Comparison of ENCODE assay signal across 15 mouse cellular contexts in the genomic region with DNA sequence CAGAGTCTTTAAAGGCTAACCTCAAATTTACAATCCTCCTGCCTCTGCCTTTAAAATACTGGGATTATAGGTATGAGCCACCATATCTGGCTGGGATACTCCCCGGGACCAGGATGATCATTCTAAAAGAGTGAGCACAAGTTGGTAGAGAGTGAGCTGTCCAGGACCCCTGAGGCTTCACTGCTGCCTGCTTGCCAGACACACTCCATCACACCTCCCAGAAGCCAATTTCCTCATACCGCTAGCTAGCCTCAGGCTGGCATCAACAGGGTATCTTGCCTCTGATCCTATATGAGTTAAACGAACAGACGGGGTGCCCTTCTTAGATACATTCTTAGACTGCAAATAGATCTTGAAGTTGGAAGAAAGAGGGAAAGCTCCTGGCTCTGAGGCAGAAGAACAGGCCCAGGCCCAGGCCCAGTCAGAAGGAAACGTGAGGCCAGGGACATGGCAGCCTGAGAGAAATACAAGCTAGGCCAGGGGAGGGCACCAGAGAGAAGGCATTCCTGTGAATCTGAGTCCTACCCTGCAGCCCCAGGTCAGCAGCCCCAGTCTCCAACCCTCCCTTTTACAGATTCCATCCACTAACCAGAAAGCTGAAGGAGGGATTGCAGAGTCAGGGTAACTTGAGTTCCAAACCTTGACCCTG. TPM values are rescaled to one million over a fixed set of nuclear protein-coding genes. Genes with fewer than 3 reads are reported as not detected.
DNase-seq lines count a peak whose midpoint lies in the region; ATAC-seq and TF ChIP-seq lines count a peak whose summit lies in the region.
"Had no signal": no experiment of that assay in that cellular context is flagged by ENCODE, and none has a peak within 500 bp of the region (broad histone marks: within the 10 kb centered on the region; RNA-seq: fewer than 3 reads in every experiment).

No protein-coding gene starts in this region.

- DNase-seq in embryo, embryonic 10.5 days (ENCODE audit: low spot score), result peak; percentile 6
- DNase-seq in embryo, embryonic 9.5 days (ENCODE audit: extremely low spot score), result no peak
- DNase-seq in midbrain, postnatal 0 days (ENCODE audit: low spot score), result no peak
- DNase-seq in midbrain, embryonic 14.5 days, result no peak
- DNase-seq in brain, embryonic 18.5 days (ENCODE audit: low read depth, low spot score), result peak; percentile 6
- no peak for DNase-seq in T-cell, adult 2 months (ENCODE audit: low spot score)
- DNase-seq in layer of hippocampus, adult 9-11 months, result no peak
- DNase-seq: right cerebral cortex, adult 18-20 months had no signal

- H3K4me1 ChIP-seq in midbrain, postnatal 0 days (ENCODE audit: insufficient read depth, low read length), result no peaks in the 10 kb centered on the region
- H3K4me1 ChIP-seq in midbrain, embryonic 14.5 days (ENCODE audit: control insufficient read depth, insufficient read depth, low read length), result no peaks in the 10 kb centered on the region
- H3K4me1 ChIP-seq: forebrain, embryonic 10.5 days; hindbrain, embryonic 15.5 days; limb, embryonic 10.5 days; stomach, embryonic 15.5 days had no signal

- no peak overlapping the region for H3K4me3 ChIP-seq in midbrain, postnatal 0 days (ENCODE audit: low read depth, low read length)
- no peak overlapping the region for H3K4me3 ChIP-seq in midbrain, embryonic 14.5 days (replicated peaks; ENCODE audit: low read depth, low read length)
- H3K4me3 ChIP-seq: forebrain, embryonic 10.5 days; hindbrain, embryonic 15.5 days; limb, embryonic 10.5 days; stomach, embryonic 15.5 days had no signal

- no peak overlapping the region for H3K9ac ChIP-seq in midbrain, postnatal 0 days (replicated peaks; ENCODE audit: low read length, poor library complexity, severe bottlenecking)
- no peak overlapping the region for H3K9ac ChIP-seq in midbrain, embryonic 14.5 days (replicated peaks; ENCODE audit: low read length)
- H3K9ac ChIP-seq: hindbrain, embryonic 15.5 days; stomach, embryonic 15.5 days had no signal

- H3K4me2 ChIP-seq in midbrain, postnatal 0 days (ENCODE audit: low read depth, low read length, poor library complexity, severe bottlenecking), result no peak overlapping the region
- no peak overlapping the region for H3K4me2 ChIP-seq in midbrain, embryonic 14.5 days (ENCODE audit: low read length)
- H3K4me2 ChIP-seq: hindbrain, embryonic 15.5 days; midbrain, embryonic 11.5 days; stomach, embryonic 15.5 days had no signal

- H3K9me3 ChIP-seq in midbrain, postnatal 0 days (ENCODE audit: low read length), result no peaks in the 10 kb centered on the region
- H3K9me3 ChIP-seq in midbrain, embryonic 14.5 days (ENCODE audit: control insufficient read depth, low read length), result no peaks in the 10 kb centered on the region
- H3K9me3 ChIP-seq: forebrain, embryonic 10.5 days; hindbrain, embryonic 15.5 days; limb, embryonic 10.5 days; stomach, embryonic 15.5 days had no signal

- no peaks in the 10 kb centered on the region for H3K36me3 ChIP-seq in midbrain, postnatal 0 days (ENCODE audit: insufficient read depth, low read length)
- no peaks in the 10 kb centered on the region for H3K36me3 ChIP-seq in midbrain, embryonic 14.5 days (ENCODE audit: control insufficient read depth, insufficient read depth, low read length)
- H3K36me3 ChIP-seq: forebrain, embryonic 10.5 days; hindbrain, embryonic 15.5 days; limb, embryonic 10.5 days; stomach, embryonic 15.5 days had no signal

- peak; percentile 30; the same call in 1 of the 2 replicates for TF ChIP-seq CTCF in midbrain, postnatal 0 days (IDR thresholded peaks at IDR 0.05)

- WGBS in midbrain, postnatal 0 days, result 83% methylated on average over 5 of the region's 5 CpGs
- 82% methylated on average over 5 of the region's 5 CpGs for WGBS in midbrain, embryonic 14.5 days

- no peak overlapping the region for H3K27ac ChIP-seq in midbrain, postnatal 0 days (ENCODE audit: low read depth, low read length)
- no peak overlapping the region for H3K27ac ChIP-seq in midbrain, embryonic 14.5 days (replicated peaks; ENCODE audit: low read depth, low read length)
- H3K27ac ChIP-seq: forebrain, embryonic 10.5 days; hindbrain, embryonic 15.5 days; limb, embryonic 10.5 days; stomach, embryonic 15.5 days had no signal

- no peaks in the 10 kb centered on the region for H3K27me3 ChIP-seq in midbrain, postnatal 0 days (ENCODE audit: insufficient read depth, low read length)
- H3K27me3 ChIP-seq in midbrain, embryonic 14.5 days (ENCODE audit: control insufficient read depth, insufficient read depth, low read length), result no peaks in the 10 kb centered on the region
- H3K27me3 ChIP-seq: hindbrain, embryonic 15.5 days; stomach, embryonic 15.5 days had no signal

- ATAC-seq in midbrain, postnatal 0 days (ENCODE audit: low FRiP score), result no peak
- ATAC-seq in midbrain, embryonic 14.5 days (ENCODE audit: low FRiP score, low TSS enrichment), result no peak
- 0 out of 2 replicates have a peak, but pooled peaks have one; percentile 30 for ATAC-seq in megakaryocyte-erythroid progenitor cell, adult 5-6 weeks (replicated peaks; ENCODE audit: low FRiP score, low TSS enrichment, poor library complexity, severe bottlenecking)
- ATAC-seq: CD4-positive, CD25-positive, alpha-beta regulatory T cell, adult 4 months had no signal

RNA-seq across cellular contexts. Expression of a gene that starts 31.9 kb away (rescaled TPM):
- 54.7 and 69.9 TPM in 2 replicates for total RNA-seq in midbrain, postnatal 0 days (2014; rRNA removed)
- polyA plus RNA-seq in midbrain, postnatal 0 days (2015; fragmentation: Nextera tagmentation; extraction: Ambion mirVana), result 42.8 and 49.7 TPM in 2 replicates
- 14.7 and 16.8 TPM in 2 replicates for polyA plus RNA-seq in midbrain, embryonic 14.5 days (2014; fragmentation: Nextera tagmentation; extraction: Ambion mirVana)
- 0.12 TPM in 1 of 2 replicates, not detected in the other for total RNA-seq in megakaryocyte-erythroid progenitor cell, adult 5-6 weeks (2014; fragmentation: Nextera tagmentation)
- not detected in 2 replicates for total RNA-seq in megakaryocyte-erythroid progenitor cell, adult 5-6 weeks (2017)

RNA-seq across cellular contexts. Expression of a gene that starts 43.6 kb away (rescaled TPM):
- 87.2 and 103 TPM in 2 replicates for total RNA-seq in midbrain, postnatal 0 days (2014; rRNA removed)
- polyA plus RNA-seq in midbrain, postnatal 0 days (2015; fragmentation: Nextera tagmentation; extraction: Ambion mirVana), result 184 and 191 TPM in 2 replicates
- polyA plus RNA-seq in midbrain, embryonic 14.5 days (2014; fragmentation: Nextera tagmentation; extraction: Ambion mirVana), result 150 and 153 TPM in 2 replicates
- total RNA-seq in megakaryocyte-erythroid progenitor cell, adult 5-6 weeks (2014; fragmentation: Nextera tagmentation), result 135 and 146 TPM in 2 replicates
- total RNA-seq in megakaryocyte-erythroid progenitor cell, adult 5-6 weeks (2017), result 105 and 155 TPM in 2 replicates

Comparison
In these comparisons a context has a peak if more than half of its experiments do, and no peak if none do; other contexts are left out.
1. DNase-seq: peak in embryo, embryonic 10.5 days (single experiment) and brain, embryonic 18.5 days (single experiment); none in embryo, embryonic 9.5 days (single experiment), midbrain, postnatal 0 days (single experiment), midbrain, embryonic 14.5 days (single experiment), T-cell, adult 2 months (single experiment) and layer of hippocampus, adult 9-11 months (single experiment).
2. RNA of a gene that starts 31.9 kb away (total RNA-seq): 54.7 to 69.9 TPM in midbrain, postnatal 0 days; 0.12 TPM in megakaryocyte-erythroid progenitor cell, adult 5-6 weeks; every median in the first group is over 10 times any median in the second.